Mouse (Mus musculus) ES-Bruce4 (cell line): ENCODE measurements around the gene Grhpr. TPM values are rescaled to one million over a fixed set of nuclear protein-coding genes. Genes with fewer than 3 reads are reported as not detected.
A peak's percentile ranks its signal among the peaks of the same experiment; 100 is the strongest.

Experiments used
- H3K27ac ChIP-seq: 2 replicates; pipeline ENCODE4 v1.5.1; 2012; ENCODE audit warnings: low read length, inconsistent platforms; ENCODE audit not compliant: insufficient read depth
- H3K27me3 ChIP-seq: 2 replicates; pipeline ENCODE4 v1.6.1; 2012; ENCODE audit warnings: mild to moderate bottlenecking, low read length, inconsistent platforms; ENCODE audit not compliant: control insufficient read depth, poor library complexity, insufficient read depth, severe bottlenecking
- H3K36me3 ChIP-seq: 2 replicates; pipeline ENCODE4 v1.6.1; 2012; ENCODE audit warnings: inconsistent platforms, mild to moderate bottlenecking, low read length, moderate library complexity; ENCODE audit not compliant: control insufficient read depth, poor library complexity, insufficient read depth, severe bottlenecking
- H3K4me1 ChIP-seq: one replicate; pipeline ENCODE4 v1.8.1; 2011; ENCODE audit warnings: low read length; ENCODE audit not compliant: control insufficient read depth, insufficient read depth
- H3K4me3 ChIP-seq: 2 replicates; pipeline ENCODE4 v1.5.1; 2011; ENCODE audit warnings: low read depth, mild to moderate bottlenecking, low read length
- H3K9ac ChIP-seq: 2 replicates; pipeline ENCODE4 v1.6.1; 2012; ENCODE audit warnings: low read depth, mild to moderate bottlenecking, inconsistent platforms; ENCODE audit not compliant: poor library complexity, severe bottlenecking
- H3K9me3 ChIP-seq: replicated peaks from 2 replicates; pipeline ENCODE4 v1.6.1; 2012; ENCODE audit warnings: mild to moderate bottlenecking, low read length, inconsistent platforms; ENCODE audit not compliant: control insufficient read depth, poor library complexity, insufficient read depth, severe bottlenecking
- CTCF ChIP-seq: IDR thresholded peaks from one replicate; pipeline ENCODE4 v1.8.1; 2011; ENCODE audit warnings: low read depth, low read length
- EP300 ChIP-seq: IDR thresholded peaks from 2 replicates; pipeline ENCODE4 v1.6.1; 2011; ENCODE audit warnings: low read depth, low read length; ENCODE audit not compliant: insufficient read depth
- POLR2A ChIP-seq: IDR thresholded peaks from one replicate; pipeline ENCODE4 v1.8.1; 2011; ENCODE audit warnings: low read length; ENCODE audit not compliant: insufficient read depth
- polyA plus RNA-seq: library from polyadenylated mRNA; stranded (reverse); fragments of >200 nt; gene quantifications from 2 replicates; pipeline ENCODE4 v1.2.4, GENCODE M21; 2011; ENCODE audit warnings: low read depth; ENCODE audit not compliant: missing spikeins, insufficient read depth, insufficient read length

Gene Grhpr
- polyA plus RNA-seq, 1 experiment, result 26.8 TPM

GRCm38 (mm10) chr4:45000001-45000400 lies 18.8 kb downstream of the Grhpr start:
- Histone ChIP-seq H3K27ac (no peak overlapping the region), H3K9ac (no peak overlapping the region), H3K27me3 (no peaks in the 10 kb centered on the region), H3K36me3 (no peaks in the 10 kb centered on the region), H3K4me3 (no peak overlapping the region), H3K4me1 (no peaks in the 10 kb centered on the region), H3K9me3 (no peaks in the 10 kb centered on the region)
- no peak for TF ChIP-seq EP300
- no peak for TF ChIP-seq POLR2A
- no peak for TF ChIP-seq CTCF

GRCm38 (mm10) chr4:45005452-45005851 lies 24.3 kb downstream of the Grhpr start:
- Histone ChIP-seq H3K36me3 (no peaks in the 10 kb centered on the region), H3K4me1 (no peaks in the 10 kb centered on the region), H3K9ac (no peak overlapping the region), H3K27me3 (no peaks in the 10 kb centered on the region), H3K27ac (no peak overlapping the region), H3K4me3 (no peak overlapping the region), H3K9me3 (no peaks in the 10 kb centered on the region)
- no peak for TF ChIP-seq CTCF
- no peak for TF ChIP-seq POLR2A
- TF ChIP-seq EP300, result no peak

- no peaks in the 10 kb centered on the region for H3K36me3 ChIP-seq
- H3K9ac ChIP-seq, result peak overlapping the region; percentile 73
- peak overlapping the region; percentile 79 for H3K27ac ChIP-seq
- H3K4me3 ChIP-seq, result peak overlapping the region; percentile 76
- TF ChIP-seq POLR2A (no peak), CTCF (no peak), EP300 (no peak)
- no peaks in the 10 kb centered on the region for H3K9me3 ChIP-seq
- no peaks in the 10 kb centered on the region for H3K27me3 ChIP-seq
- H3K4me1 ChIP-seq, result no peaks in the 10 kb centered on the region
Measured at GRCm38 (mm10) chr4:45010806-45011415, 29.7 kb downstream of the Grhpr start.

GRCm38 (mm10) chr4:45011581-45012104 lies 30.4 kb downstream of the Grhpr start:
- no peaks in the 10 kb centered on the region for H3K9me3 ChIP-seq
- no peaks in the 10 kb centered on the region for H3K4me1 ChIP-seq
- peak overlapping the region; percentile 73 for H3K9ac ChIP-seq
- H3K27me3 ChIP-seq, result no peaks in the 10 kb centered on the region
- H3K27ac ChIP-seq, result peak overlapping the region; percentile 79
- H3K4me3 ChIP-seq, result peak overlapping the region; percentile 76
- no peaks in the 10 kb centered on the region for H3K36me3 ChIP-seq
- no peak for TF ChIP-seq EP300
- TF ChIP-seq POLR2A, result no peak
- TF ChIP-seq CTCF, result no peak

- no peaks in the 10 kb centered on the region for H3K36me3 ChIP-seq
- TF ChIP-seq POLR2A (peak; percentile 35), CTCF (no peak), EP300 (no peak)
- peak within 1 kb of the TSS; percentile 73 for H3K9ac ChIP-seq
- H3K27ac ChIP-seq, result peak within 1 kb of the TSS; percentile 79
- no peaks in the 10 kb centered on the region for H3K9me3 ChIP-seq
- H3K27me3 ChIP-seq, result no peaks in the 10 kb centered on the region
- peak within 1 kb of the TSS; percentile 88 for H3K4me3 ChIP-seq
- H3K4me1 ChIP-seq, result no peaks in the 10 kb centered on the region
Measured at GRCm38 (mm10) chr4:45012105-45012975, 31.1 kb downstream of the Grhpr start, which contains the start of gene Zbtb5. TSS of gene Zbtb5 (minus strand) at chr4:45012412.

GRCm38 (mm10) chr4:45013031-45013431 lies 31.8 kb downstream of the Grhpr start:
- Histone ChIP-seq H3K36me3 (no peaks in the 10 kb centered on the region), H3K27ac (peak overlapping the region; percentile 12), H3K4me1 (no peaks in the 10 kb centered on the region), H3K27me3 (no peaks in the 10 kb centered on the region), H3K4me3 (peak overlapping the region; percentile 88), H3K9me3 (no peaks in the 10 kb centered on the region), H3K9ac (peak overlapping the region; percentile 43)
- no peak for TF ChIP-seq POLR2A
- TF ChIP-seq CTCF, result no peak
- no peak for TF ChIP-seq EP300
